Mouse (Mus musculus) CD4-positive, CD25-positive, alpha-beta regulatory T cell, adult 9 weeks (primary cell): ENCODE measurements around the gene Olfr665. TPM values are rescaled to one million over a fixed set of nuclear protein-coding genes. Genes with fewer than 3 reads are reported as not detected.

Experiments used
- polyA plus RNA-seq: library from polyadenylated mRNA; unstranded; fragments of 100-300 nt; shearing (Covaris generic); gene quantifications from one replicate; pipeline ENCODE4 v1.2.1, GENCODE M21; 2017

The Olfr665 gene
- not detected for polyA plus RNA-seq

GRCm38 (mm10) chr7:104877731-104878130, at the start of gene Olfr665:
TSS of gene Olfr665 (plus strand) at chr7:104878031.

DNA sequence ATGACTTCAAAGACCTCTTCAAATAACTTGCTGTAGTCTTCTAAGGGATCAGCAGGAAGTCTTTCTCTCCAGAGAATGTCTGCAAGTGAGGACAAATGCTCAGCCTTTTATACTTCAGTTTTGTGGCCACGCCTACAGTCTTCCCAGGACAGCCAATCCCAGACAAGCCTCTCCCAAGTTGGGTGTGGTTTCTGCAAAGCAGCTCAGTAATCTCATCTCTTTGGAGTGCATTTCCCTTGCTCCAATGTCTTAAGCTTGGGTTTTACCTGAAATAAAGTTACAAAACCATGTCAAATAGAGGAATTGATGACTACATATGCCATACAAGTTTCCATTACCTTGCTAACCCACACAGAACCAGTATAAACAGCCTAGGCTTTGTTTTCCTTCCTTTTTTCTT, 35.3 kb upstream of the Olfr665 start, which contains the start of gene Usp17lb:
Gene Usp17lb (minus strand): TSS at position 101 of the 400 bp plus-strand sequence.

DNA sequence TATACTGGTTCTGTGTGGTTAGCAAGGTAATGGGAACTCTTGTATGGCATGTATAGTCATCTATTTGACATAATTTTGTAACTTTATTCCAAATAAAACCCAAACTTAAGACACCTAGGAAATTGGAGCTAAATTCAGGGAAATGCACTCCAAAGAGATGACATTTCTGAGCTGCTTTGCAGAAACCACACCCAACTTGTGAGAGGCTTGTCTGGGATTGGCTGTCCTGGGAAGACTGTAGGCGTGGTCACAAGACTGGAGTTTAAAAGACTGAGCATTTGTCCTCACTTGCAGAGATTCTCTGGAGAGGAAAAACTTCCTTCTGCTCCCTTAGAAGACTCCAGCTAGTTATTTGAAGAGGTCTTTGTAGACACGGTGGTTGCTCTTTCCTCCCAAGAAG, 21.1 kb upstream of the Olfr665 start, which contains the start of gene Usp17la:
Gene Usp17la (plus strand): TSS at position 301 of the 400 bp plus-strand sequence.

DNA sequence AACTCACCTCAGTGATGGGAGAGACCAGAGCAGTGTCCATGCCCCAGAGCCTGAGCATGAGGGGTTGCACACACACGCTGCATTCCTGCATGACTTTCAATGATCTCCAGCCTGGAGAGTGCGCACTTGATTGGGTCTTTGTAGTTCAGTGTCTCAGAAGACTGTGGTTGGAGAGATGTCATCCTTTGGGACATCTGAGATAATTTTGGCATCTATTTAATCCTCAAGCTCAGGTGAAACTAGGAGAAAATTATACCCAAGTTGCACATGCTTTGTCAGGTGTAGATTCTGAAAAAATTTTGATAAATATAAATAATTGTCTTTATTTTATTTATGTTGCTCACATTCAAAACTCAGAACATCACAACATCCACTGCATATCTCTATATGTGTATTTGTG, 18.0 kb downstream of the Olfr665 start, which contains the start of gene Olfr666:
Gene Olfr666 (minus strand): TSS at position 101 of the 400 bp plus-strand sequence.

GRCm38 (mm10) chr7:104921382-104921781, 43.6 kb downstream of the Olfr665 start, which contains the start of gene Olfr667:
TSS of gene Olfr667 (minus strand) at chr7:104921482.

GRCm38 (mm10) chr7:104927957-104928356, 50.1 kb downstream of the Olfr665 start, which contains the start of gene Olfr668:
TSS of gene Olfr668 (minus strand) at chr7:104928057.

Other genes starting within 250 kb of the Olfr665 start
- gene Olfr658, start 230.7 kb upstream of the Olfr665 start, polyA plus RNA-seq: not detected
- not detected for gene Olfr659, start 211.3 kb upstream of the Olfr665 start, polyA plus RNA-seq
- not detected for gene Olfr661, start 191.5 kb upstream of the Olfr665 start, polyA plus RNA-seq
- not detected for gene Usp17le, start 100.6 kb upstream of the Olfr665 start, polyA plus RNA-seq
- gene Usp17lb, start 35.4 kb upstream of the Olfr665 start, polyA plus RNA-seq: not detected
- gene Usp17la, start 21.0 kb upstream of the Olfr665 start, polyA plus RNA-seq: not detected
- not detected for gene Olfr666, start 17.9 kb downstream of the Olfr665 start, polyA plus RNA-seq
- gene Olfr667, start 43.5 kb downstream of the Olfr665 start, polyA plus RNA-seq: not detected
- gene Olfr668, start 50.0 kb downstream of the Olfr665 start, polyA plus RNA-seq: not detected
- not detected for gene Olfr669, start 56.2 kb downstream of the Olfr665 start, polyA plus RNA-seq
- gene Olfr670, start 84.6 kb downstream of the Olfr665 start, polyA plus RNA-seq: not detected
- gene Olfr671, start 101.1 kb downstream of the Olfr665 start, polyA plus RNA-seq: not detected
- gene Olfr672, start 124.0 kb downstream of the Olfr665 start, polyA plus RNA-seq: not detected
- gene Olfr675, start 150.4 kb downstream of the Olfr665 start, polyA plus RNA-seq: not detected
- not detected for gene Olfr676, start 154.7 kb downstream of the Olfr665 start, polyA plus RNA-seq
- not detected for gene Olfr677, start 173.3 kb downstream of the Olfr665 start, polyA plus RNA-seq
- not detected for gene Olfr678, start 186.4 kb downstream of the Olfr665 start, polyA plus RNA-seq
- gene Olfr679, start 203.2 kb downstream of the Olfr665 start, polyA plus RNA-seq: not detected
- gene Olfr680-ps1, start 214.8 kb downstream of the Olfr665 start, polyA plus RNA-seq: not detected
- not detected for gene Olfr681, start 238.8 kb downstream of the Olfr665 start, polyA plus RNA-seq